Mouse (Mus musculus): ENCODE results near the gene Jsrp1. TPM values are rescaled to one million over a fixed set of nuclear protein-coding genes. Genes with fewer than 3 reads are reported as not detected.

The Jsrp1 gene
- total and polyA plus RNA-seq, 3 experiments, result 0.39 TPM; not detected in 2

- no peak for TF ChIP-seq RCOR1 (IDR thresholded peaks at IDR 0.05; ENCODE audit: low read depth, low read length)
- 0 out of 2 replicates have a peak, but pooled peaks have one; percentile 28 for TF ChIP-seq MEF2A (IDR thresholded peaks at IDR 0.05; ENCODE audit: extremely low read depth, insufficient replicate concordance, low read depth, low read length, poor library complexity, severe bottlenecking)
- no peak for TF ChIP-seq GABPA (IDR thresholded peaks at IDR 0.05; ENCODE audit: low read depth, low read length)
- TF ChIP-seq JUND (IDR thresholded peaks at IDR 0.05; ENCODE audit: low read depth, low read length), result no peak
- peak; percentile 74 for TF ChIP-seq HCFC1 (IDR thresholded peaks at IDR 0.05; ENCODE audit: low read depth, low read length)
- peak; percentile 89 for TF ChIP-seq POLR2AphosphoS2 (IDR thresholded peaks at IDR 0.05; ENCODE audit: low read length)
- peak; percentile 75 for TF ChIP-seq NRF1 (IDR thresholded peaks at IDR 0.05; ENCODE audit: insufficient read depth, low read depth, low read length, poor library complexity, severe bottlenecking)
- no peak; the same call in 1 of the 2 replicates for TF ChIP-seq MYC (IDR thresholded peaks at IDR 0.05; ENCODE audit: low read depth, low read length)
- no peak for TF ChIP-seq MAFK (IDR thresholded peaks at IDR 0.05; ENCODE audit: borderline replicate concordance, low read depth, low read length)
- 0 out of 2 replicates have a peak, but pooled peaks have one; percentile 45 for TF ChIP-seq CHD2 (IDR thresholded peaks at IDR 0.05; ENCODE audit: low read length)
- TF ChIP-seq KAT2A (conservative IDR thresholded peaks at IDR 0.05; ENCODE audit: low read depth, low read length), result peak; percentile 37; the same call in 1 of the 2 replicates
- TF ChIP-seq BHLHE40 (IDR thresholded peaks at IDR 0.05; ENCODE audit: borderline replicate concordance, low read depth, low read length), result no peak
- TF ChIP-seq EP300 (IDR thresholded peaks at IDR 0.05; ENCODE audit: low read depth in 1 of 2, low read length in 2 of 2), result no peak; a peak in 1 of 4 replicates
- no peak for TF ChIP-seq UBTF (IDR thresholded peaks at IDR 0.05; ENCODE audit: borderline replicate concordance, insufficient read depth, low read depth, low read length)
- TF ChIP-seq SIN3A (IDR thresholded peaks at IDR 0.05; ENCODE audit: low read length), result peak; percentile 57
Observed at GRCm38 (mm10) chr10:80826151-80827062, 13.1 kb upstream of the Jsrp1 start, which contains the start of gene Oaz1 (continued).

DNA sequence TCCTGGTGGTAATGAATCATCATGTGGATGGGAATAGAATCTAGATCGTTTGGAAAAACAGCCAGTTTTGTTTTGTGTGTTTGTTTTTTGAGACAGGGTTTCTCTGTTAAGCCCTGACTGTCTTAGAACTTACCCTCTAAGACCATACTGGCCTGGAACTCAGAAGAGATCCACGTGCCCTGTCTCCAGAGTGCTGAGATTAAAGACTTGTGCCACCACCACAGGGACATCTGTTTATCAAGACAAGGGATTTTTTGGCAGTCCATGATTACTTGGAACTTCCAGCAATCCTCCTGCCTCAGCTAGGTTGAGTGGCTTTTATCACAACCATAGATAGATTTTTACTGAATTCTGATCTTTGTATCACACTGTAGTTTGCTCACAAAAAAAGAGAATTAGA, 11.5 kb upstream of the Jsrp1 start:
- Histone ChIP-seq H3K36me3 (ENCODE audit: control insufficient read depth in 1 of 2, insufficient read depth in 2 of 2, low read length in 2 of 2) (peaks cover 0 to 16% of the 10 kb centered on the region in 2 experiments; a peak in 2 of 4 replicates), H3K27ac (ENCODE audit: control insufficient read depth, low read depth, low read length) (peak overlapping the region; percentile 76), H3K4me1 (ENCODE audit: control insufficient read depth in 1 of 2, insufficient read depth in 2 of 2, low read length in 2 of 2) (peaks cover 7 to 18% of the 10 kb centered on the region in 2 experiments; a peak in 3 of 4 replicates), H3K79me2 (ENCODE audit: control insufficient read depth, insufficient read depth, low read length, poor library complexity) (peaks cover 23% of the 10 kb centered on the region), H3K4me3 (ENCODE audit: control insufficient read depth in 1 of 2, insufficient read depth in 1 of 2, low read depth in 2 of 2, low read length in 2 of 2) (peak overlapping the region; percentile 41 to 69), H3K9me3 (replicated peaks; ENCODE audit: insufficient read depth, low read length) (no peaks in the 10 kb centered on the region), H3K9ac (ENCODE audit: control insufficient read depth, low read depth, low read length, poor library complexity, severe bottlenecking) (peak overlapping the region; percentile 53), H3K27me3 (ENCODE audit: control insufficient read depth in 1 of 2, insufficient read depth in 2 of 2, low read length in 2 of 2) (no peaks in the 10 kb centered on the region)
- no peak for TF ChIP-seq CHD1 (IDR thresholded peaks at IDR 0.05; ENCODE audit: low read depth, low read length)
- no peak for TF ChIP-seq TBP (IDR thresholded peaks at IDR 0.05; ENCODE audit: low read depth, low read length)
- no peak for TF ChIP-seq MEF2A (IDR thresholded peaks at IDR 0.05; ENCODE audit: extremely low read depth, insufficient replicate concordance, low read depth, low read length, poor library complexity, severe bottlenecking)
- TF ChIP-seq CHD2 (IDR thresholded peaks at IDR 0.05; ENCODE audit: low read length), result no peak
- peak; percentile 75 for TF ChIP-seq BHLHE40 (IDR thresholded peaks at IDR 0.05; ENCODE audit: borderline replicate concordance, low read depth, low read length)
- TF ChIP-seq GATA1 (IDR thresholded peaks at IDR 0.05; ENCODE audit: low read depth, low read length), result 0 out of 2 replicates have a peak, but pooled peaks have one; percentile 31
- 0 out of 2 replicates have a peak, but pooled peaks have one; percentile 34 for TF ChIP-seq USF1 (IDR thresholded peaks at IDR 0.05; ENCODE audit: low read depth, low read length)
- no peak for TF ChIP-seq ZNF384 (IDR thresholded peaks at IDR 0.05; ENCODE audit: low read depth, low read length)
- no peak for TF ChIP-seq HCFC1 (IDR thresholded peaks at IDR 0.05; ENCODE audit: low read depth, low read length)
- peak; percentile 58 for TF ChIP-seq TAL1 (IDR thresholded peaks at IDR 0.05; ENCODE audit: low read length)
- no peak; the same call in 1 of the 2 replicates for TF ChIP-seq NELFE (IDR thresholded peaks at IDR 0.05; ENCODE audit: low read depth, low read length)
- TF ChIP-seq SIN3A (IDR thresholded peaks at IDR 0.05; ENCODE audit: low read length), result peak; percentile 22; the same call in 1 of the 2 replicates
- peak; percentile 66 for TF ChIP-seq MXI1 (IDR thresholded peaks at IDR 0.05; ENCODE audit: low read depth, low read length)
- DNase-seq (ENCODE audit: low read depth, low spot score), result peak; percentile 49
